Mouse (Mus musculus): ENCODE data around the gene Nfe2l1.

DNA sequence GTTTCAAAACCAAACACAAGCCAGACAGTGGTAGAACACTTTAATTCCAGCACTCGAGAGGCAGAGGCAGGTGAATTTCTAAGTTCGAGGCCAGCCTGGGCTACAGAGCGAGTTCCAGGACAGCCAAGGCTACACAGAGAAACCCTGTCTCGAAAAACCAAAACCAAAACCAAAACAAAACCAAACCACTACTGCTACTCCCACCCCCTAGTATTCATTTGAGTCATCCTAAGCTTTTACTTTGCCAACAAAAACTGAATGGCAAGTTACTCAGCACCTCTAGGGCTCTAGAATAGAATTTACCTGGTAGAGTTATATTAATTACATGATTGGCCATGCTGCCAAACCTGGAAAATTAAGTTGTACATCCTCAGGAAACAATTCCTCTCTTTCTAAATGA, 29.9 kb upstream of the Nfe2l1 start:
- TF ChIP-seq ZNF384 (IDR thresholded peaks at IDR 0.05; ENCODE audit: low read depth, low read length) (no peak), UBTF (IDR thresholded peaks at IDR 0.05; ENCODE audit: borderline replicate concordance, insufficient read depth, low read depth, low read length) (no peak), GATA1 (IDR thresholded peaks at IDR 0.05; ENCODE audit: low read depth, low read length) (no peak), GABPA (IDR thresholded peaks at IDR 0.05; ENCODE audit: low read depth, low read length) (no peak), CTCF (IDR thresholded peaks at IDR 0.05 in 2 of 3, conservative IDR thresholded peaks at IDR 0.05 in 1 of 3; ENCODE audit: control insufficient read depth in 1 of 3, insufficient read depth in 1 of 3, low read depth in 2 of 3, low read length in 3 of 3, poor library complexity in 1 of 3, severe bottlenecking in 1 of 3) (no peak), MAX (IDR thresholded peaks at IDR 0.05; ENCODE audit: low read length) (no peak), POLR2A (IDR thresholded peaks at IDR 0.05; ENCODE audit: control insufficient read depth in 1 of 2, insufficient read depth in 1 of 2, low read depth in 1 of 2, low read length in 2 of 2, poor library complexity in 1 of 2) (no peak), EP300 (IDR thresholded peaks at IDR 0.05; ENCODE audit: low read depth in 1 of 2, low read length in 2 of 2) (no peak), MXI1 (IDR thresholded peaks at IDR 0.05; ENCODE audit: low read depth, low read length) (no peak)

All from MEL (cell line).